Mouse (Mus musculus): ENCODE measurements around the gene Pcdh8.

Gene Pcdh8

DNA sequence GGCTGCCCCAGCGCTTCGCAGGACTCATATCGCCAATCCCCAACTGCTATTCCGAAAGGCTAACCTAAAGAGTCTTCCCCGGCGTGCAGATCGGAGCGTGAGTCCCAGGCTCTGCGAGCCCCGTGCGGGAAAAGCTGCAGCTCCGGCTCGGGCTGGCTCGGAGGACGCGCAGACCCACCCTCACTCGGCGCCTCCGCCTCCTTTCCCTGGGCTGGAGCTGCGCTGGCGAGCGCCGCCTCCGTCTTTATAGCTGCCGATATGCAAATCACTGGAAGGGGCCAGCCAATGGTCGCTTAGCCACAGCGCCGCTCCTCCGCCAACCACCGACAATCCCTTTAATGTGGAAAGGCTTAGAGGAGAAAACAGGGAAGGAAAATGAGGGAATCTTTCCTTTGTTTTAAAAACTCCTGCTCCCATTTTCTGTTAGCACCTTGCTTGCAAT lies at the start of gene Pcdh8:
Gene Pcdh8 (minus strand): TSS at position 219 of the 442 bp plus-strand sequence.
- TF ChIP-seq GATA4 (IDR thresholded peaks at IDR 0.05; ENCODE audit: insufficient replicate concordance, low read length), result no peak

DNA sequence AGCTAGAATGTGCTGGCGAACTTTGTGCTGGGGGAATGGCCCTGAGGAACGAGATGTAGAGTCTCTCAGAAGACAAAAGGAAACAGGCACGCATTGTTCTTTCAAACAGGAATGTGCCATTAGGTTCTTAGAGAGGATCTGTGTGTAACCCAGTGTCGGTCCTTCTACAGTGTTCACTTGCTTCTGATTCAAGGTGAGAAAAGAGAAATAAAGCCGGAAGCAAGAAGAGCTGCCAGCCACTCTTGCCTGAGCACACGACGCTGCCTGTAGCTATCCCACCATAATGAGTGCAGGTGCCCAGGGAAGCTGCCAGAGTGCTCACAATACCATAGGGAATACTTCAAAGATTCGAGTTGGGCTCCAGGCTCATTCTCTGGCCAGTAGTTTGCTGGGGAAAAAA lies 43.6 kb upstream of the Pcdh8 start:
- no peak for TF ChIP-seq GATA4 (IDR thresholded peaks at IDR 0.05; ENCODE audit: insufficient replicate concordance, low read length)

DNA sequence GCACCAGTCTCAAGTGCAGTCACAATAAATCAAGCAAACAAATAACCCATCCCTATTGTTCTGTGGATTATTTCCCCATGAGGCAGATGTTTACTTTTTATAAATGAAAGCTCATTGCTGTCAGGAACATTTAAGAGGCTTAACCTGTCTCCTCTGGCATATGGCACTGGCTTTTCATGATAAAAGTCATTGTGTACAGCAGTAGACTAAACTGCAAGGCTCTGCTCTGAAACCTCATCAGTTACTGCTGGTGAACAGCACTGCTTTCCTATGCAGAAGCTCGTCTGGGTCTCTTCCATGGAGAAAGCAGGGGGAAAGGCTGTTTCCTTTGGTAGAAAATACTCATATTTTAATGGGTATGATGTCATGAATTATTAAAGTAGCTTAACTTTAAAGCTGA lies 43.0 kb upstream of the Pcdh8 start:
- TF ChIP-seq GATA4 (IDR thresholded peaks at IDR 0.05; ENCODE audit: insufficient replicate concordance, low read length), result no peak

DNA sequence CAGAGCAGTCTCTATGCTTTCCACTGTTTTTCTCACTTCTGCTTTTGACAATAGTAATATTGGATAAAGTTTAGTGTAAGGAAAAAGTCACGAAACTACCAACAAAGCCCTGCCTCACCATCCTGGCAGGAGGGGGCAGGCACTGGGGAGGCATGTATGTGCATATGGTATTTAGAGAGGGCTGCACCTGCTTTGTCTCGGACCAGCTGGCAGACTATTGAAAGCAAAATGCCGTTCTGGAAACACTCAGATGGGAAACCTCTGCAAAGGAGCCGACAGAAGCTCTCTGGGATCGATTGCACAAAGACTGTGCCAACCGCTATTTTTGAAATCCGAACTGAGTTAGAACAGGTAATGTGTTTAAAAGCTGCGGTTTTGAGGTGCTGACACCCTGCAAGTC lies 22.1 kb upstream of the Pcdh8 start:
- no peak for TF ChIP-seq GATA4 (IDR thresholded peaks at IDR 0.05; ENCODE audit: insufficient replicate concordance, low read length)

DNA sequence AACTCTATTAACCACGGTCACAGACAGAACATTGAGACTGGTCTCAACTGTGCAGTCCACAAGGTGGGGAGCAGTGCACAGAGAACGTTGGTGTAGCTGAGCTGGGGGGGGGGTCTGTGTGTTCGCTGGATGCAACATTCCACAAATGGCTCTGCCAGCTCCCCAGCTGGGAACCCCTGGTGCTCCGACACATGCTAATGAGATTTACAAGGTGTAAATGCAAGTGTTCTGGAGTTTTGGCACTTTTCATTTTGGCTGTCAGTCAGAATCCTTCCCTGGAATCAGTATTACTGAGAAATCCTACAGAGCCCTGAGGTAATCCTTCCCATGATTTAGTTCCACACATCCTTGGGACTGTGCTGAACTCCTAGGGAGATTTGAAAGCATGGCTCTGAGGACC lies 18.4 kb upstream of the Pcdh8 start:
- no peak for TF ChIP-seq GATA4 (IDR thresholded peaks at IDR 0.05; ENCODE audit: insufficient replicate concordance, low read length)

DNA sequence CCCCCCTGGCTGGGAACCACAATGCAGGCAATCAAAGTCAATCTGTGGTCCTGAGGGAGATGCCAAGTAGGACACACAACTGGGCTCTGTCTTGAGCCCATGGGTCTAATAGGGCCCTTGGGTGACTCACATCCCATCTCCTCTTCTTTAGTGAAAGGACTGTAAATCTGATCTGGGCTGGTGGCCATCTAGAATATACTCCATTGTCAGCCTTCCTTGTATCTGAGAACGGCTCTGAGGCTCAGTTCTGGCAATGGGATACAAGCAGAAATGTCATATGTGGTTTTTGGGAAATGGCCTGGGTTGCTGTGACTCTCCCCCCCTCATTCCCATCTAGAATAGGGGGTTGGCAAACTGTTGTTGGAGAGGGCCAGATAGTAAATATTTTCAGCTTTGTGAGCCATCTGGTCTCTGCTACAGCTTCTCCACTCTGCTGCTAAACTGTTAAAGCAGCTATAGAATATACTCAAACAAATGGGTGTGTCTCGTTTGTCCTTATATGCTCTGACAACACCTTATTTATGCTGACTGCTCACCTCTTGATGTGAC lies 17.6 kb upstream of the Pcdh8 start:
- TF ChIP-seq GATA4 (IDR thresholded peaks at IDR 0.05; ENCODE audit: insufficient replicate concordance, low read length), result no peak

DNA sequence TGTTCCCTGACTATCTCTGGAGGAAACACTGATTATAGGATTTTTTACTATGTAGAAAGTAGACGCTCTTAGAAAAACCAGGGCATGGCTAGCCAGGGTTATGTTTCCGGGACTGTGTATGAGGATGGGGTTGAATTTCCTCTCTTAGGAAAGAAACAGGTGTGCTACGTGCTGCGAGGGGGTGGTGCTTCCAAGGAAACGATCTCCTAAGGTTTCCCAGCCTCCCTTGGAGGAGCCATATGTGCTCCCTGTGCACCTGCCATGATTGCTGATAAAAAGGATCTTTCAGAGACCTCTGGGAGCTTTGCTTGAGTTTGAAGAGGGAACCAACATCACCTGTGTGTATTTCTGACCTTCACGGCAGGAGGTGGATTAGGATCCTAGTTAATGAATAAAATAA lies 16.8 kb upstream of the Pcdh8 start:
- no peak for TF ChIP-seq GATA4 (IDR thresholded peaks at IDR 0.05; ENCODE audit: insufficient replicate concordance, low read length)

DNA sequence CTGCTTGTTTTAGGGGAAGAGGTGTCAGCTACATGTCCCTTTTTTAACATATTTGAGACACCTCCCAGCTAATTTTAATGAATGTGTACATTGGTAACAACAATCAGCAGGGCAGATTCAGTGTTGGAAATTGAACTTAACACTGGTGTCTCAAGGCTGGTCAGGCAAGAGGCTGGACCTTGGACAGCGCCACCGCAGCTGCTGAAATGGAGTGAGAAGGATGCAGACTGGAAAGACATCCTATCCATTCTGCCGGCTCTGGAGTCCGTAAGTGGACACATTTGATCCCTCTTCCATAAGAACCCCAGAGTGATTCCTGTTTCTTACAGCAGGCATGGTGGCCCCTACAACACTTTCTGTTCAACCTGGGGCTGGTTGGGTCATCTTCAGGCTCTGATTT lies 14.3 kb upstream of the Pcdh8 start:
- no peak for TF ChIP-seq GATA4 (IDR thresholded peaks at IDR 0.05; ENCODE audit: insufficient replicate concordance, low read length)

DNA sequence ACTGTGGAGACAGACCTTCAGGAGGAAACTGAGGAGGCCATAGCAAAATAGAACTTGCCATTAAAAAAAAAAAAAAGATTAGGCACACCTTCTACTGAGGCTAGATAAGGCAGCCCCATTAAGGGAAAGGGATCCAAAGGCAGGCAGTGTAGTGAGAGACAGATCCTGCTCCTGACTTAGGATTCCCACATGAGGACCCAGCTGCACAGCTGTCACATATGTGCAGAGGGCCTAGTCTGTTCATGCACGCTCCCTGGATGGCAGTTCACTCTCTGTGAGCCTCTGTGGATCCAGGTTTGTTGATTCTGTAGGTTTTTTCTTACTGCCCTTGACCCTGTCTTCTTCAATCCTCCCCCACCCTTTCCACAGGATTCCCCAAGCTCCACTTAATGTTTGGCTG lies 9.8 kb upstream of the Pcdh8 start:
- no peak for TF ChIP-seq GATA4 (IDR thresholded peaks at IDR 0.05; ENCODE audit: insufficient replicate concordance, low read length)

DNA sequence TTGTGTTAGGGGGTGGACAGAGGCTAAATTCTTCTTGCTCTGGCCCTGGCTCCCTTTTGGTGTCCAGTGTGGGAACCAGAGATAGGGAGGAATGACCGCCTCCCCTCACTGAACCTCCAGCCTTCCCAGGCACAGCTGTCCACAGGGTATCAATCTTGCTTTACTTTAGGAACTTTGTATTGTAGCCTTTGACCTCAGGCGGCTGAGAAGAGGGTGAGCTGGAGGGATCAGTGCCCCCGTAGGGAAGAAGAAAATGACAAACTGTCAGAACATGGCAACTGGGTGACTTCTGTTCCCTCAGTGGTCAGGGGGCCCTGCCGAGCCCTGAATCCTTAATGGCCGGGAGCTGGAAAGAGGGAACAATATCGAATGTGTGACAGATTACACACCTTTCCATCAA lies 9.2 kb upstream of the Pcdh8 start:
- no peak for TF ChIP-seq GATA4 (IDR thresholded peaks at IDR 0.05; ENCODE audit: insufficient replicate concordance, low read length)

DNA sequence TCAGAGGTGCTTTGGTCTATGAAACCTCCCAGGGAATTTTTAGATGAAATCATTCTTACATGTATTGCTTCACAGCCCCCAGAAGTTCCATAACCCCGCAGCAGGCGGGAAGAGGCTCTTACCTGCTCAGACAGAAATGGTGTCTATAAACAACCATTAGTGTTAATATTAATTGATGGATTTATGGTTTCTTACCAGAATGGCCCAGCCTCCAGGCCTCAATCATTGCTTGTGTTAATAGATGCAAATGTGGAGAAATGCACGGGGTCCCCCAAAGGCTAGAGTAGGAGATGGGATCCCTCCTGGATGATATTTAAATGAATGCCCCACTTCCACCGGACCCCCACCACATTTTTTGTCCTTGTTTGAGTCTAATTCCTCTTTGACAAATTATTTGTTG lies 8.7 kb upstream of the Pcdh8 start:
- TF ChIP-seq GATA4 (IDR thresholded peaks at IDR 0.05; ENCODE audit: insufficient replicate concordance, low read length), result no peak

DNA sequence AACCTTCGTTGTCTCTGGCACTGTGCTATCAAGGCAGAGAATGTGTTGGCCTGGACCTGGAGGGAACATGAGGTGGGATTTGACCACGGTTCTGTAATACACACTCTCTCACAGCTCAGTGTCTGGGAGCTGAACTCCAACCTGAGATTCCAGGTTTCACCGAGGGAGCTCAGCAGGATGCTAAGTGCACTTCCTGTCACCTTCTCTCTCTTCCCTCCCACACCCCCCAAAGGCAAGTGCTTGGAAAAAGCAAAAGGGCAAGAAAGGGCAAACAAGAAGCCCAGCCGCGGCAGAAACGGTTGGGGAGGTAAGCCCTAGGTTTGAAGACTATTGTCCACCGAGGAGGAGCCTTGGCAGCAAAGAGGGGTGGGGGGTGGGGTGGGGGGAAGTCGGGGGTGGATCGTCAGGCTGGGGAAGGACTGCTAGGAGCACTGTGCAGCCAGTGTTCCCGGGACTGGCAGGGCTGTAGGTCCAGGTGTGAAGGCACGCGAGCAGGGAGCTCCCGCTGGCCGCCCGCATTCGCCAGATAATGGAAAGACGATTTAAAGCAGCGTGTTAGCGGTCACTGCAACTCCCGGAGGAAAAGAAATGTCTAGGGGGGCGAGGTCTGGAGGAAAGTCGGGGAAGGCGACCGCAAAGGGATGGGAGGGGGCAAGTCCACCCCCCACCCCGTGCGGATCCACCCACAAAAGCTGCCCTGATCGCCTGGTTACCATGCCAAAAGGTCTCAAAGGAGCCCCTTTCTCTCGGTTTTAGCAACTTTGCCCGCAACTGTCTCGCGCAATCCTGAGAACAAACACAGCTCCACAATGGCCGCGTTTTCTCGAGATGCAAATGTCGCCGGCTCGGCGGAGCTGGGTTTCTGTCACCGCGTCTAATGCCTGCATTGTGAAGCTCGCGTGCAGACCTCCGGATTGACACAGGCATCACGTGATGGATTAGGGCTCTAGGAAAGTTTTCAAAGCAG lies 2.6 kb upstream of the Pcdh8 start:
- no peak for TF ChIP-seq GATA4 (IDR thresholded peaks at IDR 0.05; ENCODE audit: insufficient replicate concordance, low read length)

DNA sequence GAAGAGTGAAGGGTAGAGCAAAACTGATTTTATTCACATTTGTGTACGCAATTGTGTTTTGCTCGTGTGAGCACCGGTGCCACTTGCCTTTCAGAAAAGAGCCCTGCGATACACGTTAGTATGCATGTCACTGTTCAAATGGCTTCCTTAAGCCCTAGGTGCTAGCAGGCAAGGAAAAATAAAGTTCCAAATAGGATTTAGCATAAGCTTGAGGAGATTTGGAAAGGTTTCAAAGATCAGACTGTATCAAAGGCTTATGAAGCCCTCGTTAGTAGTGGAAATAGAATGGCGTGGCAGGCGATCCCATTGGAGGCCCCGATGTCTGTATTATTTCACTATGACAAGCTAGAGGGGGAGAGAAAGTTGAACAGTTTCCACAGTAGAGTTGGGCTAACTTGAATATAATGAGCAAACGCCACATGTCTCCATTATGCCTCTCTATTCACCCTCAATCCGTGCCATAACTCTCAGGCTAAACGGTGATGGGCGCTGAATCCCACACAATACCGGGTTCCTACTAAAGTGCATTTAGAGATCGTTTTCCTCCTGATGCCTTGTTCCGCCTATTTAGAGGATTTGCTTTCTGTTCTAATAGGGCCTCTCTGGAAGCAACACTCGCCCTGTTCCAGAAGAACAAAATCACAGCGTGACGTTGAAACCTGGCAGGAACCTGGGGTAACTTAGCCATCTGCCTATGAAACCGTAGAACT lies 845 bp upstream of the Pcdh8 start:
- TF ChIP-seq GATA4 (IDR thresholded peaks at IDR 0.05; ENCODE audit: insufficient replicate concordance, low read length), result no peak

DNA sequence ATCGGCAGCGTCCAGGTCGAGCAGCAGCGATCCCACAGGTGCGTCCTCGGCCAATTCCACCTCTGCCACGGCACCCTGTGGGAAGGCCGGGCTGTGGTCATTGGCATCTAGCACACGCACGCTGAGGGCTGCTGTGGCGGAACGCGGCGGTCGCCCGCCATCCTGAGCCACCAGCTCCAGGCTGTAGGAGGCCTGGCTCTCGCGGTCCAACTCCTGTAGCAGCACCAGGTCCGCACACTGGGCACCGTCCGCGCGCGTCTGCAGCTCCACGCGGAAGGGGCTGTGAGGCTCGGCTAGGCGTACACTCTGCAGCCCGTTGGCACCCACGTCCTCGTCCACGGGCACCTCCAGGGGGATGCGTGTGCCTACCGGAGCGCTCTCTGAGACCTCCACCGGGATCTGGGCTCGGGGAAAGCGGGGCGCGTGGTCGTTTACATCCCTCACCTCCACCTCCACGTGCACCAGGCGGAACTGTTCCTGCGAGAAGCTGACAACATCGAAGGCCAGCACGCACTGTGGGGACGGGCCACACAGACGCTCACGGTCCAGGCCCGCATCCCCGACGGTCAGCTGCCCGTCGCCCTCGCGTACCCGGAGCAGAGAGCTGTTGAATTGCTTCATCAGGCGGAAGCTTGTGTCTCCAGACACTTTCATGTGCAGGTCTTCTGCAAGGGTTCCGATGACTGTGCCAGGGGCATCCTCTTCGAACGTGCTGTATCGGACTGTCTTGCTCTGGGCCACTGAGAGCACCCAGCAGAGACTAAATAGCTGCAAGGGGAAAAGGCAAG lies 612 bp downstream of the Pcdh8 start:
- no peak for TF ChIP-seq GATA4 (IDR thresholded peaks at IDR 0.05; ENCODE audit: insufficient replicate concordance, low read length)

DNA sequence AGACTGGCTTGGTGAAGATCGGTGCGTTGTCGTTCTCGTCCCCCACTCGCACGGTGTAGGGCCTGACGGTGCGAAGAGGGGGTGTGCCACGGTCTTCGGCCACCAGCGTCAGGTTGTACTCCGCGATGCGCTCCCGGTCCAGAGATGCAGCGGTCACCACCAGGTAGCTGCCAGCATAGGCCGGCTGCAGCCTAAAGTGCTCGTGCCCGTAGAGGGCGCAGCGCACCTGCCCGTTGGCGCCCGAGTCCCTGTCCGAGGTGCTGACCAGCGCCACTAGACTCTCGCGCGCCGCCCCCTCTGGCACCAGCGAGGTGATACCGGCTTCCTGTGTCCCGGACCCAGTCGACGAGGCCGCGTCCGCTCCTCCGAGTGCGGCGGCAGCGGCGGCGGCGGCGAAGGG lies 1.5 kb downstream of the Pcdh8 start:
- TF ChIP-seq GATA4 (IDR thresholded peaks at IDR 0.05; ENCODE audit: insufficient replicate concordance, low read length), result no peak
